Mouse (Mus musculus): ENCODE results near the gene Tulp3. TPM values are rescaled to one million over a fixed set of nuclear protein-coding genes. Genes with fewer than 3 reads are reported as not detected.
A peak's percentile ranks its signal among the peaks of the same experiment; 100 is the strongest.

Gene Tulp3
- polyA plus RNA-seq, 1 experiment from 2014 or later: 11.0 TPM

- H3K9ac ChIP-seq (ENCODE audit: low read length): peak overlapping the region; percentile 83
- H3K4me3 ChIP-seq (ENCODE audit: control insufficient read depth in 1 of 2, insufficient read depth in 1 of 2, low read depth in 1 of 2, low read length in 2 of 2): peak overlapping the region; percentile 62 to 67
- H3K4me1 ChIP-seq (ENCODE audit: control insufficient read depth in 2 of 2, insufficient read depth in 2 of 2, low read length in 2 of 2): peaks cover 0 to 10% of the 10 kb centered on the region in 2 experiments; a peak in 2 of 4 replicates
- H3K36me3 ChIP-seq (ENCODE audit: control insufficient read depth, insufficient read depth, low read length): peaks cover 29% of the 10 kb centered on the region
- peak overlapping the region; percentile 28 to 84 for H3K27ac ChIP-seq (replicated peaks in 1 of 2; ENCODE audit: control insufficient read depth in 1 of 2, insufficient read depth in 1 of 2, low read depth in 2 of 2, low read length in 2 of 2)
- peak; percentile 40 for ATAC-seq (ENCODE audit: insufficient number of reproducible peaks, insufficient read depth, low FRiP score, low read depth)
- no peaks in the 10 kb centered on the region for H3K27me3 ChIP-seq (ENCODE audit: control insufficient read depth, insufficient read depth, low read length)
- under 1% methylated on average over 28 of the region's 28 CpGs for WGBS
- no peaks in the 10 kb centered on the region for H3K9me3 ChIP-seq (ENCODE audit: control insufficient read depth, low read length)
- peak overlapping the region; percentile 81 for H3K4me2 ChIP-seq (ENCODE audit: low read length)
Observed at GRCm38 (mm10) chr6:128355201-128355681, 410 bp downstream of the Tulp3 start.

GRCm38 (mm10) chr6:128354140-128354539 lies 1.5 kb downstream of the Tulp3 start:
- Histone ChIP-seq H3K27me3 (ENCODE audit: control insufficient read depth, insufficient read depth, low read length) (no peaks in the 10 kb centered on the region), H3K9ac (ENCODE audit: low read length) (no peak overlapping the region), H3K4me1 (ENCODE audit: control insufficient read depth in 2 of 2, insufficient read depth in 2 of 2, low read length in 2 of 2) (peaks cover 0 to 10% of the 10 kb centered on the region in 2 experiments; a peak in 2 of 4 replicates), H3K36me3 (ENCODE audit: control insufficient read depth, insufficient read depth, low read length) (peaks cover 29% of the 10 kb centered on the region), H3K4me3 (ENCODE audit: control insufficient read depth in 1 of 2, insufficient read depth in 1 of 2, low read depth in 1 of 2, low read length in 2 of 2) (no peak overlapping the region), H3K27ac (replicated peaks in 1 of 2; ENCODE audit: control insufficient read depth in 1 of 2, insufficient read depth in 1 of 2, low read depth in 2 of 2, low read length in 2 of 2) (no peak overlapping the region), H3K4me2 (ENCODE audit: low read length) (peak overlapping the region; percentile 81), H3K9me3 (ENCODE audit: control insufficient read depth, low read length) (no peaks in the 10 kb centered on the region)
- no peak for ATAC-seq (ENCODE audit: insufficient number of reproducible peaks, insufficient read depth, low FRiP score, low read depth)
- 62% methylated on average over 3 of the region's 3 CpGs for WGBS

GRCm38 (mm10) chr6:128349711-128350110 lies 5.9 kb downstream of the Tulp3 start:
- Histone ChIP-seq H3K27ac (replicated peaks in 1 of 2; ENCODE audit: control insufficient read depth in 1 of 2, insufficient read depth in 1 of 2, low read depth in 2 of 2, low read length in 2 of 2) (peak overlapping the region; percentile 17 to 31; a peak in 3 of 4 replicates), H3K27me3 (ENCODE audit: control insufficient read depth, insufficient read depth, low read length) (no peaks in the 10 kb centered on the region), H3K4me2 (ENCODE audit: low read length) (no peak overlapping the region), H3K36me3 (ENCODE audit: control insufficient read depth, insufficient read depth, low read length) (peaks cover 9% of the 10 kb centered on the region; the same call in 1 of the 2 replicates), H3K9me3 (ENCODE audit: control insufficient read depth, low read length) (no peaks in the 10 kb centered on the region), H3K4me3 (ENCODE audit: control insufficient read depth in 1 of 2, insufficient read depth in 1 of 2, low read depth in 1 of 2, low read length in 2 of 2) (no peak overlapping the region), H3K4me1 (ENCODE audit: control insufficient read depth in 2 of 2, insufficient read depth in 2 of 2, low read length in 2 of 2) (peaks cover 0 to 3% of the 10 kb centered on the region in 2 experiments; a peak in 2 of 4 replicates), H3K9ac (ENCODE audit: low read length) (no peak overlapping the region)
- WGBS: 63% methylated on average over 7 of the region's 7 CpGs
- ATAC-seq (ENCODE audit: insufficient number of reproducible peaks, insufficient read depth, low FRiP score, low read depth): no peak

DNA sequence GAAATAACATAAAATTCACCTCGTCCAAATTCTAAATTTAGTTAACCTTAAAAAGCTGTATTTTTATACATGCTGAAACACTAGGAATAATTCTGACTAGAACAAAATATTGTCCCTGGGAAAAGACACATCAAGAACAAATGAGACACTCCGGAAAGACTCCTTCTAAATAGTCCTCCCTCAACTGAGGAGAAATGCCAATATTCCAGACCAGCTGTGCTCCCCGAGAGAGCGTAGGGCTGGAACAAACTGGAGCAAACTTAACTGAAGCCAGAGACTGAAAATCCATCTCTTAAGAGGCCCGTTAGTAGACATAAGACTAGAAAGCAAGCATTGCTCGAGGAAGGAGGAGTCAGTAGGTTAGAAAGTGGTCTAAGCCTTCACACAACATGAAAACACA lies 8.9 kb downstream of the Tulp3 start:
- Histone ChIP-seq H3K9me3 (ENCODE audit: control insufficient read depth, low read length) (no peaks in the 10 kb centered on the region), H3K4me2 (ENCODE audit: low read length) (no peak overlapping the region), H3K27me3 (ENCODE audit: control insufficient read depth, insufficient read depth, low read length) (no peaks in the 10 kb centered on the region), H3K36me3 (ENCODE audit: control insufficient read depth, insufficient read depth, low read length) (peaks cover 16% of the 10 kb centered on the region; the same call in 1 of the 2 replicates), H3K4me1 (ENCODE audit: control insufficient read depth in 2 of 2, insufficient read depth in 2 of 2, low read length in 2 of 2) (no peaks in the 10 kb centered on the region), H3K27ac (replicated peaks in 1 of 2; ENCODE audit: control insufficient read depth in 1 of 2, insufficient read depth in 1 of 2, low read depth in 2 of 2, low read length in 2 of 2) (no peak overlapping the region), H3K9ac (ENCODE audit: low read length) (no peak overlapping the region), H3K4me3 (ENCODE audit: control insufficient read depth in 1 of 2, insufficient read depth in 1 of 2, low read depth in 1 of 2, low read length in 2 of 2) (no peak overlapping the region)
- WGBS: 88% methylated on average over 6 of the region's 6 CpGs
- ATAC-seq (ENCODE audit: insufficient number of reproducible peaks, insufficient read depth, low FRiP score, low read depth): no peak

DNA sequence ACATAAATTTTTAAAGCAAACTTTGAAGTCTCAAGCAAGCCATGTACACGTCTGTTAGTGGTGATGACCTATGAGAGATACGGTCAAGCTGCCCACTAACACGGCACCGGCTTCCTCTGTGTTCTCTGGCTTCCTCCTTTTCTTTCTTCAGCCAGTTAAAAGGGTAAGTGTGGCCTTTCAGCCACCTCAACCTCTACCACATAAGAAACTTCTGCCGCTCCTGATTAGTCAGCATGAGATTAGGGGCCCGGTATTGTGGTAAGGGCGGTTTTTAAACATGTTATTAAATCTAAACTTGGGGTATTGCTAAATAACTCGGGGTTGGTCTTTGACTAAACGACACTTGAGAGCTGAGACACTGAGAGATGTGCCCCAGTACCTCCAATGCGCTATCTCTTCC lies 10.0 kb downstream of the Tulp3 start:
- 81% methylated on average over 10 of the region's 10 CpGs for WGBS

DNA sequence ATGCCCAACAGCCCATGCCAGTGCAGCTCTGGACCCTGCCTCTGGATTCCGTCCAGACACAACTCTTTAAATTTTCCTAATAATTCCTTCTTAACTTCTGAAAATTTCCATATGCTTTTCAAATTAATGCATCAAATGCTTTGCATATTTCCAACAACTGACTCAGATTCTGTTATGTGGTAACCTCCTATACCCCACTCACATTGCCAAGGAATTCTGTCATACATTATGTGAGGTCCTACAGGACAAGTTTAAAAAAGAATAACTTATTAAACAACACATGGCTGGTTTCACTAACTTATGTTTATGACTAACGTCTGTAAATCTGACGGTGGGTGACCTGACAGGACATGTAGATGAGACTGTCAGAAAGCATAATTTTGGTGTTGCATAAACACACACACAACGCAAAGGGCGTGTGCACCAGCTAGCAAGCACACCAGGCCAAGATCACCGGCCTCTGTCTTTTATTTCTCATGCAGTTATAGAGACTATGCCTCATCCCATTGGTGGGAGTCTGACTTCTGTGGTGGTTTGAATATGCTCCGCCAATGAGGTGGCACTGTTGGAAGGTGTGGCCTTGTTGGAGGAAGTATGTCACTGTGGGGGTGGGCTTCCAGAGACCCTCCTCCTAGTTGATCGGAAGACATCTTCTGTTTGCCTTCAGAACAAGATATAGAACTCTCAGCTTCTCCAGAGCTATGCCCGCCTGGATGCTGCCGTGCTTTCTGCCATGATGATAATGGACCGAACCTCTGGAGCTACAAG lies 13.5 kb downstream of the Tulp3 start:
- 92% methylated on average over 11 of the region's 11 CpGs for WGBS
- no peak for ATAC-seq (ENCODE audit: insufficient number of reproducible peaks, insufficient read depth, low FRiP score, low read depth)
- Histone ChIP-seq H3K9me3 (ENCODE audit: control insufficient read depth, low read length) (no peaks in the 10 kb centered on the region), H3K4me1 (ENCODE audit: control insufficient read depth in 2 of 2, insufficient read depth in 2 of 2, low read length in 2 of 2) (peaks cover 4% of the 10 kb centered on the region in 2 experiments; a peak in 1 of 4 replicates), H3K36me3 (ENCODE audit: control insufficient read depth, insufficient read depth, low read length) (peaks cover 9% of the 10 kb centered on the region; the same call in 1 of the 2 replicates), H3K27ac (replicated peaks in 1 of 2; ENCODE audit: control insufficient read depth in 1 of 2, insufficient read depth in 1 of 2, low read depth in 2 of 2, low read length in 2 of 2) (no peak overlapping the region), H3K4me2 (ENCODE audit: low read length) (no peak overlapping the region), H3K27me3 (ENCODE audit: control insufficient read depth, insufficient read depth, low read length) (no peaks in the 10 kb centered on the region), H3K4me3 (ENCODE audit: control insufficient read depth in 1 of 2, insufficient read depth in 1 of 2, low read depth in 1 of 2, low read length in 2 of 2) (no peak overlapping the region), H3K9ac (ENCODE audit: low read length) (no peak overlapping the region)

More for the DNA sequence above, 10.0 kb downstream of the Tulp3 start:
- Histone ChIP-seq H3K27me3 (ENCODE audit: control insufficient read depth, insufficient read depth, low read length) (no peaks in the 10 kb centered on the region), H3K9ac (ENCODE audit: low read length) (no peak overlapping the region), H3K4me2 (ENCODE audit: low read length) (no peak overlapping the region), H3K4me3 (ENCODE audit: control insufficient read depth in 1 of 2, insufficient read depth in 1 of 2, low read depth in 1 of 2, low read length in 2 of 2) (no peak overlapping the region), H3K9me3 (ENCODE audit: control insufficient read depth, low read length) (no peaks in the 10 kb centered on the region), H3K36me3 (ENCODE audit: control insufficient read depth, insufficient read depth, low read length) (peaks cover 11% of the 10 kb centered on the region; the same call in 1 of the 2 replicates), H3K27ac (replicated peaks in 1 of 2; ENCODE audit: control insufficient read depth in 1 of 2, insufficient read depth in 1 of 2, low read depth in 2 of 2, low read length in 2 of 2) (no peak overlapping the region), H3K4me1 (ENCODE audit: control insufficient read depth in 2 of 2, insufficient read depth in 2 of 2, low read length in 2 of 2) (no peaks in the 10 kb centered on the region)
- ATAC-seq (ENCODE audit: insufficient number of reproducible peaks, insufficient read depth, low FRiP score, low read depth): no peak

GRCm38 (mm10) chr6:128338876-128339275 lies 16.8 kb downstream of the Tulp3 start:
- no peak overlapping the region for H3K4me2 ChIP-seq (ENCODE audit: low read length)
- H3K27me3 ChIP-seq (ENCODE audit: control insufficient read depth, insufficient read depth, low read length): no peaks in the 10 kb centered on the region
- no peak overlapping the region for H3K9ac ChIP-seq (ENCODE audit: low read length)
- H3K4me3 ChIP-seq (ENCODE audit: control insufficient read depth in 1 of 2, insufficient read depth in 1 of 2, low read depth in 1 of 2, low read length in 2 of 2): no peak overlapping the region
- WGBS: 34% methylated on average over 5 of the region's 5 CpGs
- peaks cover 16% of the 10 kb centered on the region for H3K36me3 ChIP-seq (ENCODE audit: control insufficient read depth, insufficient read depth, low read length)
- H3K9me3 ChIP-seq (ENCODE audit: control insufficient read depth, low read length): no peaks in the 10 kb centered on the region
- no peak overlapping the region for H3K27ac ChIP-seq (replicated peaks in 1 of 2; ENCODE audit: control insufficient read depth in 1 of 2, insufficient read depth in 1 of 2, low read depth in 2 of 2, low read length in 2 of 2)
- ATAC-seq (ENCODE audit: insufficient number of reproducible peaks, insufficient read depth, low FRiP score, low read depth): no peak
- peaks cover 4 to 13% of the 10 kb centered on the region in 2 experiments; a peak in 3 of 4 replicates for H3K4me1 ChIP-seq (ENCODE audit: control insufficient read depth in 2 of 2, insufficient read depth in 2 of 2, low read length in 2 of 2)

Data from heart, embryonic 14.5 days (tissue).